Mouse (Mus musculus): Measurements from ENCODE around the gene Polr3b. TPM values are rescaled to one million over a fixed set of nuclear protein-coding genes. Genes with fewer than 3 reads are reported as not detected.

Polr3b gene
- polyA plus RNA-seq, 1 experiment from 2014 or later: 16.0 TPM

DNA sequence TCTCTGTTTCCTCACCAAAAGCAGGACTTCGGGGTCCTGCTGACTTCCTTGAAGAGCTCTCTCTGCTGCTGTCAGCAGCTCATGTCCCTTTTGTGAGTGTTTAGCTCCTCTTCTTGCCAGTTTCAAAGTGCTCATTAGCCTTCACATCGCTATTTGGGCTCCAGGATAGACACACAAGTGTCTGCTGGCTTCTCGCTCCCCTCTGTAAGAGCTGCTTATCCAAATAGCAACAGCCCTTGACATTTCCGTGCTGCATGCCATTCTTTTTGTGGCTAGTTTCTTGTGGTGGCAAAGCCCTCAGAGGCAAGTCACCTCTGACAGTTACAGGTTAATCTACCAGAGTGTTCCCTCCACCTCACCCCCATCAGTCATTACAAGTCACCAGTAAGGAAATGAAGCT, 56.3 kb downstream of the Polr3b start:
- no peaks in the 10 kb centered on the region for H3K27me3 ChIP-seq
- WGBS: 83% methylated on average over 4 of the region's 4 CpGs
- no peak overlapping the region for H3K4me3 ChIP-seq
- no peak overlapping the region for H3K4me2 ChIP-seq (replicated peaks)
- no peak overlapping the region for H3K9ac ChIP-seq
- H3K27ac ChIP-seq: no peak overlapping the region
- ATAC-seq (ENCODE audit: low FRiP score, low read depth): no peak
- no peaks in the 10 kb centered on the region for H3K4me1 ChIP-seq
- H3K36me3 ChIP-seq: peaks cover 47% of the 10 kb centered on the region
- no peaks in the 10 kb centered on the region; the same call in 1 of the 2 replicates for H3K9me3 ChIP-seq

DNA sequence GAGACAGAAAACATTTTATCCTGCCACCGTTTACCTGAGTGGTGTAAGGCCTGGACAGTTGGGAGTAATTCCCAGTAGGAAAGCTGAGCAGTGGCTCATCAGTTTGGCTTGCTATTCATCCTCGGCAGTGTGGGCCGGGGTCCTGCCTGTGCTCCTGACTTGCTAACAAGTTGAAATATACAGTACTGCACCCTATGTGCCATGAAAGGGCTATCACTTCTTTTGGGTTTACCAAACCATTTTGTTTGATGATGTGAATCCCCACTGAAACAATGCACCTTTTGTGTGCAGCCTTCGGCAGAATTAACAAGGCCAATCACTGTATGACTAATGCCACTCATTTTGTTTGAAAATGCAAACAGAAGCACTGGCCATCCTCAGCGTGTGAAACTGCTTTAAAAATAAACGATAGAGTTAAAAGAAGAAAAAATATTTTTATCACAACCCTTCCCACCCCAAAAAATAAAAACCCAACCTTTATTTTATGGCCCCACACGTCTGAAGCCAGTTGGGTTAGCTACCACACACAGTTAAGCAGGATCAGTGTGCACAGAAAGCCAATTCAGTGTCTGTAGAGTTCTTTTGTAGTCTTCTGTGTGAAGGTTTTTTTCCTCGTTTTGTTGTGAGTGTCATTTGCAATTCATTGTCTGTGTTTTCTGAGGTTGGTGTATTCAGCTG, 63.5 kb downstream of the Polr3b start:
- Histone ChIP-seq H3K4me1 (no peaks in the 10 kb centered on the region), H3K9ac (no peak overlapping the region), H3K27me3 (no peaks in the 10 kb centered on the region), H3K36me3 (peaks cover 19% of the 10 kb centered on the region), H3K9me3 (no peaks in the 10 kb centered on the region), H3K27ac (no peak overlapping the region), H3K4me2 (replicated peaks) (no peak overlapping the region), H3K4me3 (no peak overlapping the region)
- no peak for ATAC-seq (ENCODE audit: low FRiP score, low read depth)
- WGBS: 62% methylated on average over 8 of the region's 8 CpGs

DNA sequence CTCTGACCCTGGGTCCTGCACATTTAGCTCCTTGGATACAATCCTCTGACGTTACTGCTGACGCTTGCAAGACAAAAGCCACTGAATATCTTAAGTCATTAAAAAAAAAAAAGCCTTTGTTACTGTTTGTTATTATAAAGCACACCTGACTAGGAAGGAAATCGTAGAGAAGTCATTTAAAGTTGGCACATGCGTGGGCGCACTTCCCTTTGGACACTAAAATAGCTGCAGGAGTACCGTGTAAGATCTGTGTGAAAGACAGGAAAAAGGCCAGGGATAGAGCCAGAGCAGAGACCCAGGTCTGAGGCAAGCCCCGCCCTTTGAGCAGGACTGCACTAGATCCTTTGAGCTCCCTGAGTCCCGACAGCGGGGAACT, 64.0 kb downstream of the Polr3b start:
- 52% methylated on average over 9 of the region's 9 CpGs for WGBS
- no peak for ATAC-seq (ENCODE audit: low FRiP score, low read depth)

DNA sequence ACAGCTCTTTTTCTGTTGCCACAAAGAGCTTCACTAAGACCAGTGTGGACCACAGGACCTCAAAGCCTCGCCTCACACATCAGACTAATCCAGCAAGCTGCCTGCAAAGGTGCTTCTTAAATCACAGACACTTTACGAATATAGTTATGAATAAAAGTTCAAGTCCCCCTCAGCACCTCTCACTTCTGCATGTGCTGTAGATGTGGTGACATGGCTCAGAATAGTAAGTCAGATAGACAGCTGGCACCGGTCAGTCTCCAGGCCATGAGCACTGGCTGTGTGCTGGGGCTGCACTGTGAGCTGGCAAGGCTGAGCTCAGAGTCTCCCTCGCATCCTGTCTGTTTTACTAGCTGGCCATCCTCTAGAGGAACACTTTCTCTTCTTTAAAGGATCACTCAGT, 64.6 kb downstream of the Polr3b start:
- Histone ChIP-seq H3K4me2 (replicated peaks) (no peak overlapping the region), H3K9ac (no peak overlapping the region), H3K4me3 (no peak overlapping the region), H3K9me3 (no peaks in the 10 kb centered on the region), H3K4me1 (no peaks in the 10 kb centered on the region), H3K27me3 (no peaks in the 10 kb centered on the region), H3K27ac (no peak overlapping the region; the same call in 1 of the 2 replicates), H3K36me3 (peaks cover 24% of the 10 kb centered on the region)
- WGBS: 75% methylated on average over 4 of the region's 4 CpGs
- no peak for ATAC-seq (ENCODE audit: low FRiP score, low read depth)

More for the DNA sequence above, 64.0 kb downstream of the Polr3b start:
- Histone ChIP-seq H3K4me3 (no peak overlapping the region), H3K4me2 (replicated peaks) (no peak overlapping the region), H3K9ac (no peak overlapping the region), H3K4me1 (no peaks in the 10 kb centered on the region), H3K36me3 (peaks cover 19% of the 10 kb centered on the region), H3K27ac (no peak overlapping the region), H3K9me3 (no peaks in the 10 kb centered on the region), H3K27me3 (no peaks in the 10 kb centered on the region)

DNA sequence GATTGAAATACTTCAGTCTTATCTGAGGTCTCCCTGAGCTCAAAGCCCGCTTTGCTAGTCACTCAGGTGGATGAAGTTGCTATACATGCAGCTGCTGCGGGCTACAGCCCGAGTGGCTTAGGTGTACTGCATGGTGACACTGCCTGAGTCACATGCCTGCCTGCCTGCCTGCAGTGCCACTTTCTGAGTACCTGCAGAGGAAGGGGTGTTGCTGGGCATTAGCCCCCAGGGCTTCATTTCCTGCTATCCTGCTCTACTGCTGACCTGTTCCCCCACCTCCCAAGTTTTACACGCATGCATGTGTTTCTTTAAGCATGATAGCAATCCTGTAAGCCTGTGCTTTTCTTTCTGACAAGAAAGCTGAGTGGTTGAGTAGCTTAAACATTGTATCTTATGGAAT, 65.6 kb downstream of the Polr3b start:
- H3K27ac ChIP-seq: no peak overlapping the region
- H3K9ac ChIP-seq: no peak overlapping the region
- peaks cover 24% of the 10 kb centered on the region for H3K36me3 ChIP-seq
- no peak overlapping the region for H3K4me2 ChIP-seq (replicated peaks)
- no peak overlapping the region for H3K4me3 ChIP-seq
- H3K9me3 ChIP-seq: no peaks in the 10 kb centered on the region
- H3K27me3 ChIP-seq: no peaks in the 10 kb centered on the region
- no peak for ATAC-seq (ENCODE audit: low FRiP score, low read depth)
- WGBS: 89% methylated on average over 4 of the region's 4 CpGs
- H3K4me1 ChIP-seq: no peaks in the 10 kb centered on the region

DNA sequence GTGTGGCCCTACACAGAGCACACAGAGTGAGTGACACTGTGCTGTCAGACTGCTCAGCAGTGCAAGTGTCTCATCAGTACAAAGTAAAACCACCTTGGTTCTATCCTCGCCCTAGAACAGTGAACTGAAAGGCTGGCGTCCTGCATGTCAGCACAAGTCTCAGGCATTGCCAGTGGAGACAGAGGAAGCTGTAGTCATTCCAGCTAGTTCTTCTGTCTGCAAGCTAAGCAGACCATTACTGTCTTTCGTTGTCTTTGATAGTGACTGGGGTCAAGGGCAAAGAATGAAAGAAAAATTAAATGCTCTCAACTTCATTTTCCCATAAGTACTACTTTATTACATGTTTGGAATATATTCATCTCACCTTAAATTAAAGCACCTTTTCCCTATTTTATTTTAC, 67.8 kb downstream of the Polr3b start:
- no peaks in the 10 kb centered on the region for H3K27me3 ChIP-seq

DNA sequence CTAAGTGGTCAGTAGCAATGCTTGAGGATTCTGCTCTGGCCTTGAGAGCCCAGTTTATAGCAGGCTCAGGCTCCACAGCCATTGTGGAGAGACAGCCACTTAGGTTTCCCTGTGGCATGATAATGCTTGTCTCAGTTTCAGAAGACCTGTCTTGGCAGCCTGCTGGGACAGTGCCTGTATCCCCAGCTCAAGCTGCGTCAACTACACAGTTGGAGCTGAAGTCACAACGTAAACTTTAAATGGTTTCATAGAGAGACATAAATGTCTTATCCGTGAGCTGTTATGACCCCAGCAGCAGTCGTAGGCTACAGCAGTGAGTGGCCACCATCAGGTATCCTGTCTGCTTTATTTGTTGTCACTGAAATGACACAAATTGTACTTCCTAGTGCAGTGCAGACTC, 68.7 kb downstream of the Polr3b start:
- 0 out of 2 replicates have a peak, but pooled peaks cover 3% of the 10 kb centered on the region for H3K4me1 ChIP-seq
- no peak overlapping the region for H3K27ac ChIP-seq
- H3K9me3 ChIP-seq: no peaks in the 10 kb centered on the region
- H3K27me3 ChIP-seq: no peaks in the 10 kb centered on the region
- no peak overlapping the region for H3K4me3 ChIP-seq
- 81% methylated on average over 4 of the region's 4 CpGs for WGBS
- H3K9ac ChIP-seq: no peak overlapping the region
- no peak for ATAC-seq (ENCODE audit: low FRiP score, low read depth)
- H3K36me3 ChIP-seq: peaks cover 17% of the 10 kb centered on the region
- no peak overlapping the region for H3K4me2 ChIP-seq (replicated peaks)

More for the DNA sequence above, 67.8 kb downstream of the Polr3b start:
- Histone ChIP-seq H3K27ac (no peak overlapping the region), H3K4me2 (replicated peaks) (no peak overlapping the region), H3K9ac (no peak overlapping the region), H3K4me3 (no peak overlapping the region), H3K36me3 (peaks cover 17% of the 10 kb centered on the region), H3K4me1 (0 out of 2 replicates have a peak, but pooled peaks cover 3% of the 10 kb centered on the region), H3K9me3 (no peaks in the 10 kb centered on the region)
- no peak for ATAC-seq (ENCODE audit: low FRiP score, low read depth)
- WGBS: 76% methylated on average over 3 of the region's 3 CpGs

DNA sequence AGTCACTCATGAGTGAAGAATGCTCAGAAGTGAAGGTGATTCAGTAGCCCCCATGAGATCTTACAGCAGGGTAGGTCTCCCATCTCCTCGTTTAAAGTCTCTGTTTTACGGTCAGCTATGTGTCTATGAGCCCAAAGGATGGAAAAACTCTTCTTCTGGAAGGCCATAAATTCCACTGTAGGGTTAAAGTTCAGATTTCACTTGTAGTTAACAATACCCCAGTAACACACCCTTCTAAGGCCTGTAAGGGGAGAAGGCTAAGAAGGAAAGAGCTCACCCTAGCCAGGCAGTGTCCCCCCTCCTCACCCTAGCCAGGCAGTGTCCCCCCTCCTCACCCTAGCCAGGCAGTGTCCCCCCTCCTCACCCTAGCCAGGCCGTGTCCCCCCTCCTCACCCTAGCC, 69.6 kb downstream of the Polr3b start:
- no peak for ATAC-seq (ENCODE audit: low FRiP score, low read depth)
- Histone ChIP-seq H3K4me3 (no peak overlapping the region), H3K9me3 (no peaks in the 10 kb centered on the region), H3K27ac (no peak overlapping the region), H3K4me2 (replicated peaks) (no peak overlapping the region), H3K4me1 (0 out of 2 replicates have a peak, but pooled peaks cover 3% of the 10 kb centered on the region), H3K27me3 (no peaks in the 10 kb centered on the region), H3K36me3 (peaks cover 21% of the 10 kb centered on the region), H3K9ac (no peak overlapping the region)
- WGBS: 27% methylated on average over 3 of the region's 3 CpGs

DNA sequence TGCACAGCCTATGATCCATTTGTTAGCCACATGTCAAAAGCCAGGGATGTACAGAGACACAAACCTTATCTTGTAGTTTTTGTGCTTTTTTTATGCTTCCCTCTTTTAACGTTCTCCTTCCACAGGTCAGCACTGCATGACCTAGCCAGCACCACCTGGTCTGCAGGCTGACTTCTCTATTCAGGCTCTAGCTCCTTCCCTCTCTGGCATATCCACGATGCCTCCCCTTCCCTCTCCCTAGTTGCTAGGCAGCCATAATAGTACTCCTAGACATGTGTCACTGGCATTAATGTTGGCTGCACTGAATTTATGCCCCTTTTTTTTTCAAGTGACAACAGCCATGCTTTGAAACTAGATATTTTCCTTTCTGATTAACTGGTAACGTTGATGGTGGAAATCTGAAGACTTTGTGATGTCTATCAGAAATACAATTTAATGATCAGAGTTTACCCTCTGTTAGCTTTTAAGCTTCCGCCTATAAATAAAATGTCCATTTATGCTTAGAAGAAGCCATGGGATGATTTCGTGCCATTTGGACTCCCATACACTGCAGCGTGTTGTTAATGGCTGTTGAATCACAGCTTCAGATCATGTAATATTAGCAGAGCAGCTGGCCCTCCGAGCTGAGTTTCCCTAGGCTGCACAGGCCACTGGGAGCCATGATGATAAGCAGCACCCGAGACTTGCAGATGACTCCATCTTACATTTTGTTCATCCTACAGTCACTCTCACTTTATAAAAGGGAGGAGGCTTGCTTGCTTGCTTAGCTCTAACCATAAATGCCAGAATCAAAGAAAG, 71.9 kb downstream of the Polr3b start:
- no peak overlapping the region for H3K27ac ChIP-seq
- WGBS: 72% methylated on average over 8 of the region's 8 CpGs
- no peak overlapping the region for H3K4me3 ChIP-seq
- ATAC-seq (ENCODE audit: low FRiP score, low read depth): no peak
- no peak overlapping the region for H3K9ac ChIP-seq
- no peaks in the 10 kb centered on the region for H3K9me3 ChIP-seq
- no peak overlapping the region for H3K4me2 ChIP-seq (replicated peaks)
- 0 out of 2 replicates have a peak, but pooled peaks cover 3% of the 10 kb centered on the region for H3K4me1 ChIP-seq
- peaks cover 36% of the 10 kb centered on the region for H3K36me3 ChIP-seq
- H3K27me3 ChIP-seq: no peaks in the 10 kb centered on the region

DNA sequence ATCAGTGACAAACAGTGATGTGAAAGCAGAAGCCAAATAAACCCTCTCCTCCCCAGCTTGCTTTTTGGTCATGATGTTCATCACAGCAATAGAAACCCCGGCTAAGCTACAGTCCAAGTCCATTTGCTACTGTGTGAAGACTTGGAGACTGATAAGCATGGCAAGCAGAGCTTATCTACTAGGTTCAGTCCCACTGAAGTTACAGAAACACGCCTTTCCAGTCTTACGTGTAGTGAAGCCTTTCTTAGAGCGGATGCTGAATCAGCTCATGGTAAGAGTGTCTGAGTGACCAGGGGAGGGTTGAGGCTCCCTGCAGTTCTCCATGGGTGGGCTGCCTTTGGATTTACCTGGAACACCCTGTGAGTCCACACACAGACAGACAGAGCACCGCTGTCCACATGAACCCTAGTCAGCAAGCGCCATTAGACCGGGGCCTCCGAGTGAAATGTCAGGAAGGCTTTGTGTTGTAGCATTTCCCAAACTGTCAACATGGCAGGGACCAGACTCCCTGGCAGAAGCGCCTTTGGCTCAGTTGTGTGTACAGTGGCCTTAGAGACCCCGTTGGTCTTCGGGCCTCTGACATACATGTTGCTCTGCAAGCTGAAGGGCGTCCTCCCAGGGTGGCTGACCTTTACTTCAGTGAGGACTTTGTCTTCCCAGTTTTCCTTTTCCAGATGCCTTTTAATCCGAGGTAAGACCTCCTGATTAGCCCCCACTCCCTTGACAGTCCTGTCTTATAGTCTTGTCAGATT, 78.3 kb downstream of the Polr3b start:
- Histone ChIP-seq H3K27ac (no peak overlapping the region), H3K36me3 (peaks cover 67% of the 10 kb centered on the region), H3K27me3 (0 out of 2 replicates have a peak, but pooled peaks cover 4% of the 10 kb centered on the region), H3K9ac (no peak overlapping the region), H3K4me1 (no peaks in the 10 kb centered on the region), H3K4me3 (no peak overlapping the region), H3K9me3 (no peaks in the 10 kb centered on the region), H3K4me2 (replicated peaks) (no peak overlapping the region)
- 88% methylated on average over 13 of the region's 13 CpGs for WGBS
- no peak for ATAC-seq (ENCODE audit: low FRiP score, low read depth)

DNA sequence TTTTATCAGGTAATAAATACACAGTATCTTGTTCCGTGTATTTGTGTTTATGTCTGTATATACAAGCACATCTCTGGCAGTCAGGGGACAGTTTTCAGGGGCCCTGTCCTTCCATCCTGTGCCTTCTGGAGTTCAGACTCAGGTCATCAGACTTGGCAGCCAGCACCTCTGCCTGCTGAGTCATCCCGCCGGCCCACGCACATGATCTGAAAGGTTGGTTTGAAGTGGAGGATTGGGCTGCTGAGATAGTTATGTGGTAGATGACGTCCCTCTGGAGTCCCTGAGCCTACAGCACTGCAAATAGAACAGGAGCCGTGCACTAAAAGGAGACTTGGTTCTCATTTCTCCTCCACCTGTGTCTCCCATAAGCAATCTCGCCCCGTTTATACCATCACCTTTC, 79.0 kb downstream of the Polr3b start:
- 90% methylated on average over 8 of the region's 8 CpGs for WGBS
- Histone ChIP-seq H3K9me3 (no peaks in the 10 kb centered on the region), H3K27me3 (peaks cover 8% of the 10 kb centered on the region; the same call in 1 of the 2 replicates), H3K9ac (no peak overlapping the region), H3K4me3 (no peak overlapping the region), H3K4me1 (no peaks in the 10 kb centered on the region), H3K36me3 (peaks cover 67% of the 10 kb centered on the region), H3K27ac (no peak overlapping the region), H3K4me2 (replicated peaks) (no peak overlapping the region)
- ATAC-seq (ENCODE audit: low FRiP score, low read depth): no peak

DNA sequence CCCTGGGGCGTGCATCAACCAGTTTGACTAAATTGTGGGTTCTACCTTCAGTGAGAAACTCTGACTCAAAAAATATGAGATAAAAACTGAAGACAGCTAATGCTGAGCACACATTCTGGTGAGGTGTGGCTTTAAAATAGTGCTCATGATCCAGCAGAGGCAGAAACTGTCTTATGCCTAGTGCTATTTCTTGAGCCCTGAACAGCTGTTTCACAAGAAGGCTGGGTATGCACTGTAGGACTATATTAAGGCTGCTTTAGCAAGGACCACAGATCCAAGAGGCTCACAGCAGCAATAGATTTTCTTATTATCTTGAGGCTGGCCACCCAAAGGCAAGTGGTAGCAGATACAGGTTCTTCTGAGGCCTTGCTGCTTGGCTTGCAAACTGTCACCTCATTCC, 80.0 kb downstream of the Polr3b start:
- no peak for ATAC-seq (ENCODE audit: low FRiP score, low read depth)
- Histone ChIP-seq H3K9me3 (no peaks in the 10 kb centered on the region), H3K4me3 (no peak overlapping the region), H3K4me2 (replicated peaks) (no peak overlapping the region), H3K9ac (no peak overlapping the region), H3K4me1 (no peaks in the 10 kb centered on the region), H3K27ac (no peak overlapping the region), H3K36me3 (peaks cover 60% of the 10 kb centered on the region), H3K27me3 (peaks cover 9% of the 10 kb centered on the region; the same call in 1 of the 2 replicates)
- 93% methylated on average over 1 of the region's 1 CpGs for WGBS

All from limb, embryonic 13.5 days (tissue).